Mouse (Mus musculus) embryo, embryonic 11 days (tissue): ENCODE measurements around the gene Cfap161.
A peak's percentile ranks its signal among the peaks of the same experiment; 100 is the strongest.

ENCODE experiments used
- DNase-seq: peaks from one replicate; pipeline ENCODE4 v3.0.0-alpha.2; 2015

Gene Cfap161

DNA sequence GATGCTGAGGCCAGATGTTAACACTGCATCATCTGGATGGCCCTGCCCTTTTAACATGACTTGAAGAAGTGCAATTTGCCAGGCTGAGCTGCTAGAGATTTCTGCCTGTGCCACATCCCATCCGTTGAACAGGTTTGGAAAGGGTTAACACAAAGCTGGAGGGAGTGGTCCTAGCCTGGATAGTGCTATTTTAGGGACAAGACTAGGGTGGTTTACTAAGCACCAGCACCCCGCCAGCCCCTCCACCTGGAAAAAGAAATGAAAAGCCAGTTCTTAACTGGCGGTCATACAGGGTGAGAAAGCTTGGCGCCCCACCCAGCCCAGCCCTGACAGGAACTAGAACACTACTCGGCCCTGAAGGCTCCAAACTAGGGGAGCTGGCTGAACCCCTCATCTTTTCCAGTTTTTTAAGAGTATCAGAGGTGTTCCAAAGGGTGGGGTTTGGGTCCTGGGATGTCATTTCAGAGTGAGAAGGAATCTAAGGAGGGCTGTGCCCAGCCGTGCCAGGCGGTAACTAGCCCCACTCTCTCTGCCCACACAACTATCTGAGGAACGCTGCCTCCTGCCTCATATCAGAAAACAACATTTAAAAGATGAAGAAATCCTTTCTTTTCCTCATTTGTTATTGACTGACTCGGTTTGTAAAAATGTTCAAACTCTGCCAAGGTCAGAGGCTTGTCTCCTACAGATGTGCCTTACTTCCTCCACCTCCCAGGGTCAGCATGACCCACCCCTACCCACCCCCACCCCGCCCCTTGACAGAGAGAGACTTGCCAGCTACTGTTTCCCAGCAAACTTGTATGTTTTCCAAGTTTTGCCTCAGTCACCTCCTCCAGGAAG is 55.8 kb downstream of the Cfap161 start:
- DNase-seq: no peak

DNA sequence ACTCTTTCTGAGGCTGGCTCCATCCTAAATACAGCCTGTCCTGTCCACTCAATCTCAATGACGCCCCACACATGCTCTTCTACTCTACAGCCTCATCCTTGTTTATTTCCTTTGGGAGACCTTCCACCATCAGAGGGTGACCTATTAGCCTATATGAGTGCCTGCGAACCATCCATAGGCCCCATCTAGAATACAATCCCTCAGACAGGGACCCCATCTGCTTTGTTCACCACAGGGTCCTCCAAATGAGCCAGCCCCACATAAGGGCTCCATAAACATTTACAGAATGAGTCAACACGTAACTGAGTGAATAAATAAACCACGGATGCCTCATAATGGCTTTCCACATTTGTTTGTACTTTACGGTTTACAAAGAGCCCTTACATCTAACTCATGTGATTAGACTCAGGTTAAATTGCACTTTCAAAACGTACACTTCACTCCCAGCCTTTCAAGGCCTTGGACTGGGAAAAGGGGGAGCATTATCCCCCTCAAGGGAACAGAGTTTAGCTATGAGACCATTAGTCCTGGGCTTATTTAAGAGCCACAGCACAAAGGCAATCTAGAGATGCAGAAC is 56.7 kb downstream of the Cfap161 start:
- no peak for DNase-seq

GRCm38 (mm10) chr7:83736341-83737115 is 58.2 kb downstream of the Cfap161 start:
- DNase-seq: no peak

GRCm38 (mm10) chr7:83735108-83735781 is 59.4 kb downstream of the Cfap161 start:
- no peak for DNase-seq

GRCm38 (mm10) chr7:83734671-83735082 is 60.0 kb downstream of the Cfap161 start:
- no peak for DNase-seq

DNA sequence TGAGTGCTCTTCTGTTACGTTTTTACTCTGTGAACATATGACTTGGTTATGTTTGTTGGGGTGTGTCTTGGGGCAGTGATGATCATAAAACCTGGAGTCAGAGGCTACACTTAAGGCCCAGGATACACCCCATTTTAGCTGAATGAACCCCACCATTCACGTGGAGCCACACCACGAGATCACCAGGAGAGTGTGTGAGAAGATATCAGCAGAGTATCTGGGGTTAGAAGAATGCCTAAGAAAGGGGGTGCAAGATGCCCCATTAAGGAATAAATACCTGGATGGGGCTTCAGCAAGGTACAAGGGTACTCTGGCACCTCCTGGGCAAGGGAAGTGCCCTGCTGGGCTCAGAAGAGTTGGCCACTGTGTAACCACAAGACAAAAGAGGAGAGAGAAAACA is 60.4 kb downstream of the Cfap161 start:
- no peak for DNase-seq

DNA sequence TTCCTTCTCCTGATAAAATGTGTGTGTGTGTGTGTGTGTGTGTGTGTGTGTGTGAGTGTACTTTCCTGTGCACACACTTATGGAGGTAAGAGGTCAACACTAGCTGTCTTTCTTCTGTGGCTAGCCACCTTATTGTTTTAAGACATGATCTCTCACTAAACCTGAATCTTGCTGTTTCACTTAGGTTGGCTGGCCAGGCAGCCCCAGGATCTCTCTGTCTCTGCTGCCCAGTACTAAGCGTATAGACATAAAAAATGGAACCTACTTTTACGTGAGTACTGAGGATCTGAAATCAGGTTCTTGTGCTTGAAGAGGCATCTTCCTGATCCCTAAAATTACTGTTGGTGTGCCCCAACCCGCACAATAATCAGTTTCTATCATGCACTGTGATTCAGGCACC is 61.9 kb downstream of the Cfap161 start:
- DNase-seq: no peak

DNA sequence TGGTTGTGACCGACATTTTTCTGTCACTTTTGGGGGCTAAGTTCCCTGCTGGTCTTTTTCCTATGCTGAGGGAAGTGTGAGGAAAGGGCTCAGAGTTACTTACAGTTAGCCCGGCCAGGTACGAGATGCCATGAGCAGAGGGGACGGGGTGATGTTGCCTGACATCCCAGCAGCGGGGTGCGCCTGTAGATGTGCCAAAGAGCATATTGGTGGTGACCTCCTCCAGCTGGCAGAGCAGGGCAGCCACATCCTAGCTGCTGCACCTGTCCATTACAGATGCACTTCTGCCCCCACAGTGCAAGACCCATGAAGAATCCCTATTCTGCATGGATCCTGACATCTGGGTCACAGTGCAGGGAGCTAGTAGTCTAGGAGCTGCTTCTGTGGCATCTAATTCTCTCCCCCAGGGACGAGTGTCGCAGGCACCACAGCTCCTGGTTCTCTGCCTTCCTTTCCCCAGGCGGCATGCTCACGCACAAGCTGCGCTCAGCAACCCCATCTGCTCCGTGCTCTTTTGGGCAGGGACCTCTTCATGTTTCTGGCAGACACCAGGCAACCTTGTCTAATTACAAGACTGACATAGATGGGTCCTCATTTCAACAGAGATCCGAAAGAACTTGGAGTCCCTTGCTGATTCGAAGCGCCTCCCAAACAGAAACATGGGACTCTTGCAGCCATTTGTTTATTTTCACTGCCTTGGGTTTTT is 62.6 kb downstream of the Cfap161 start:
- no peak for DNase-seq

- no peak for DNase-seq
Observed at GRCm38 (mm10) chr7:83731297-83731696, 63.4 kb downstream of the Cfap161 start.

- peak; percentile 32 for DNase-seq
Observed at GRCm38 (mm10) chr7:83726936-83727632, 67.6 kb downstream of the Cfap161 start.

DNA sequence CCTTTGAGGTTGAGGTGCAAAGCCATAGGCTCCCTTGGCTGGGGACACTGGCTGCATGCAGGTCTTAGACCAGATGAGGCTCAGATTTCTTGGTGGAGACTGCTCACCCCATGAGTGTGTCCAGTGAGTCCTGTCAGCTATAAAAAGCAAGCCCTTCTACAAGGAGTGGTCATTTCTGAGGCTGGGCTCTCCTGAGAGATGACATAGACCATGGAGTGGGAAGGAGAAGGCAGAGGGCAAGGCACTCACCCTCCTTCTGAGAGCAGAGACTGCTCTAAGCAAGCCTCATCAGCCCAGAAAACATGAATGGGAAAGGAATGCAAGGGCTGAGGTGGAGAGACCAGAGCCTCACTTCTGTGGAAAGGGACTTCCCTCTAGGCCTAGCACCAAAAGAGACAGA is 68.9 kb downstream of the Cfap161 start:
- no peak for DNase-seq

GRCm38 (mm10) chr7:83724541-83724940 is 70.1 kb downstream of the Cfap161 start:
- no peak for DNase-seq
